Comparison of ENCODE assay signal across 18 mouse cellular contexts in genomic region chr14:16552293-16552692, GRCm38 (mm10).
"Had no signal": no experiment of that assay in that cellular context is flagged by ENCODE, and none has a peak within 500 bp of the region (broad histone marks: within the 10 kb centered on the region; RNA-seq: fewer than 3 reads in every experiment).

No protein-coding gene starts in this region.

- H3K4me2 ChIP-seq: liver, embryonic 15.5 days; lung, embryonic 15.5 days; midbrain, embryonic 11.5 days; midbrain, embryonic 13.5 days; midbrain, embryonic 15.5 days; neural tube, embryonic 12.5 days; stomach, embryonic 15.5 days had no signal

- H3K4me3 ChIP-seq: liver, embryonic 15.5 days; lung, embryonic 15.5 days; midbrain, embryonic 13.5 days; midbrain, embryonic 15.5 days; neural tube, embryonic 12.5 days; stomach, embryonic 15.5 days had no signal

- H3K9me3 ChIP-seq: liver, embryonic 15.5 days; lung, embryonic 15.5 days; megakaryocyte, embryonic 14.5 days; midbrain, embryonic 13.5 days; midbrain, embryonic 15.5 days; neural tube, embryonic 12.5 days; stomach, embryonic 15.5 days had no signal

- H3K9ac ChIP-seq: liver, embryonic 15.5 days; liver, postnatal 0 days; lung, embryonic 15.5 days; midbrain, embryonic 13.5 days; midbrain, embryonic 15.5 days; neural tube, embryonic 12.5 days; stomach, embryonic 15.5 days had no signal

- H3K4me1 ChIP-seq: liver, embryonic 15.5 days had no signal

- H3K27ac ChIP-seq: liver, embryonic 15.5 days; lung, embryonic 15.5 days; macrophage; midbrain, embryonic 13.5 days; midbrain, embryonic 15.5 days; neural tube, embryonic 12.5 days; stomach, embryonic 15.5 days; stomach, postnatal 0 days had no signal

- H3K36me3 ChIP-seq: liver, embryonic 15.5 days; lung, embryonic 15.5 days; midbrain, embryonic 13.5 days; midbrain, embryonic 15.5 days; stomach, embryonic 15.5 days had no signal

- DNase-seq: liver, postnatal 0 days; lung, adult 2 months; lung, postnatal 14 days; lung, postnatal 36 days; thymus, adult 2 months; thymus, postnatal 25 days; thymus, postnatal 4 days had no signal

- ATAC-seq: liver, postnatal 0 days; lung, postnatal 0 days; midbrain, embryonic 13.5 days; midbrain, embryonic 15.5 days had no signal

- H3K27me3 ChIP-seq: liver, embryonic 15.5 days; lung, embryonic 15.5 days; midbrain, embryonic 13.5 days; midbrain, embryonic 15.5 days; neural tube, embryonic 12.5 days; stomach, embryonic 15.5 days had no signal
